Mouse (Mus musculus) liver, embryonic 14 days (tissue): ENCODE results near the gene Ccna1. TPM values are rescaled to one million over a fixed set of nuclear protein-coding genes. Genes with fewer than 3 reads are reported as not detected.

ENCODE experiments used
- polyA plus RNA-seq: library from polyadenylated mRNA; depleted of rRNA; stranded (reverse); fragments of >200 nt; gene quantifications from 2 replicates; pipeline ENCODE4 v1.2.3, GENCODE M21; 2012; rRNA removed

Ccna1 gene
- 0.17 and 0.23 TPM in 2 replicates for polyA plus RNA-seq

GRCm38 (mm10) chr3:55055038-55055746, at the start of gene Ccna1:
Gene Ccna1 (minus strand): TSS chr3:55055501.

Other genes starting within 250 kb of the Ccna1 start
- 17.6 and 18.5 TPM in 2 replicates for gene Rfxap, start 247.7 kb downstream of the Ccna1 start, polyA plus RNA-seq
- gene Sertm1, start 139.6 kb downstream of the Ccna1 start, polyA plus RNA-seq, result 1.2 and 1.6 TPM in 2 replicates
- 4.2 and 4.9 TPM in 2 replicates for gene Spg20, start 56.6 kb upstream of the Ccna1 start, polyA plus RNA-seq
- gene Ccdc169, start 81.8 kb upstream of the Ccna1 start, polyA plus RNA-seq, result not detected in 2 replicates
- gene Sohlh2, start 126.5 kb upstream of the Ccna1 start, polyA plus RNA-seq, result not detected in 2 replicates
- 0.08 and 0.27 TPM in 2 replicates for gene Dclk1, start 186.9 kb upstream of the Ccna1 start, polyA plus RNA-seq